Mouse (Mus musculus) embryonic facial prominence, embryonic 10.5 days (tissue): Measurements from ENCODE around the gene Nefh. TPM values are rescaled to one million over a fixed set of nuclear protein-coding genes. Genes with fewer than 3 reads are reported as not detected.

Source experiments
- DNase-seq: peaks from one replicate; pipeline ENCODE4 v3.0.0-alpha.2; 2017; ENCODE audit warnings: low spot score
- H3K27ac ChIP-seq: fragments of 300-500 bp; sonication (generic); replicated peaks from 2 replicates; pipeline ENCODE4 v1.5.1; 2016; ENCODE audit warnings: mild to moderate bottlenecking
- H3K27me3 ChIP-seq: fragments of 300-500 bp; sonication (generic); replicated peaks from 2 replicates; pipeline ENCODE4 v1.6.1; 2016; ENCODE audit warnings: low read depth, mild to moderate bottlenecking; ENCODE audit not compliant: poor library complexity, severe bottlenecking
- H3K36me3 ChIP-seq: fragments of 300-500 bp; sonication (generic); replicated peaks from 2 replicates; pipeline ENCODE4 v1.6.1; 2016; ENCODE audit warnings: mild to moderate bottlenecking, moderate library complexity
- H3K4me1 ChIP-seq: fragments of 300-500 bp; sonication (generic); 2 replicates; pipeline ENCODE4 v1.6.1; 2016
- H3K4me3 ChIP-seq: fragments of 300-500 bp; sonication (generic); 2 replicates; pipeline ENCODE4 v1.5.1; 2016; ENCODE audit warnings: mild to moderate bottlenecking, moderate library complexity
- H3K9me3 ChIP-seq: fragments of 300-500 bp; sonication (generic); 2 replicates; pipeline ENCODE4 v1.6.1; 2016; ENCODE audit warnings: mild to moderate bottlenecking
- WGBS: fragments of 180-500 bp; shearing (Covaris S2); methylation state at CpG from one replicate; pipeline ENCODE4 v1.1.7; 2016; 5-methylcytosine and 5-hydroxymethylcytosine counted together
- polyA plus RNA-seq: library from polyadenylated mRNA; unstranded; fragments of >200 nt; fragmentation: Nextera tagmentation; extraction: Ambion mirVana; gene quantifications from 2 replicates; pipeline ENCODE4 v1.2.1, GENCODE M21; 2016

The Nefh gene
- 0.14 and 0.25 TPM in 2 replicates for polyA plus RNA-seq

DNA sequence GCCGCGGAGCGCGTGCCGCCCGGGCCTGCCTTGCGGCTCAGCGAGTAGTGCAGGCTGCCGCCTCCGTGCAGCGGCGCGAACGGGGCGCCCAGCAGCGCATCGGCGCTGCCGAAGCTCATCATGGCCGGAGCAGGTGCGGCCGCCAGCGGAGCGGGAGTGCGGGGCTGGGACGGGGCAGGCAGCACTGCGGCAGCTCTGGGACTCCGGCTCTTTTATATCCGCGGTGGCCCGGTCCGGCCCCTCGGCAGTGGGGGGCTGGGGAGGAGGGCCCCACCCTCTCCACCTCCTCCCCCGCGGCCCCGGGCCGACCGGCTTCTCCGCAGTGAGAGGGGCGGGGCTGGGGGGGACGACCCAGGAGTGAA, at the start of gene Nefh:
Gene Nefh, minus strand, starts transcription at position 252 of the 362 bp plus-strand sequence.
- DNase-seq: peak; percentile 45
- H3K4me3 ChIP-seq: peak within 1 kb of the TSS; percentile 65
- H3K36me3 ChIP-seq: no peaks in the 10 kb centered on the region
- no peaks in the 10 kb centered on the region for H3K9me3 ChIP-seq
- H3K27me3 ChIP-seq: peaks cover 92% of the 10 kb centered on the region
- H3K27ac ChIP-seq: 0 out of 2 replicates have a peak within 1 kb of the TSS, but pooled peaks have one; percentile 7
- H3K4me1 ChIP-seq: peaks cover 20% of the 10 kb centered on the region
- 2% methylated on average over 41 of the region's 41 CpGs for WGBS

DNA sequence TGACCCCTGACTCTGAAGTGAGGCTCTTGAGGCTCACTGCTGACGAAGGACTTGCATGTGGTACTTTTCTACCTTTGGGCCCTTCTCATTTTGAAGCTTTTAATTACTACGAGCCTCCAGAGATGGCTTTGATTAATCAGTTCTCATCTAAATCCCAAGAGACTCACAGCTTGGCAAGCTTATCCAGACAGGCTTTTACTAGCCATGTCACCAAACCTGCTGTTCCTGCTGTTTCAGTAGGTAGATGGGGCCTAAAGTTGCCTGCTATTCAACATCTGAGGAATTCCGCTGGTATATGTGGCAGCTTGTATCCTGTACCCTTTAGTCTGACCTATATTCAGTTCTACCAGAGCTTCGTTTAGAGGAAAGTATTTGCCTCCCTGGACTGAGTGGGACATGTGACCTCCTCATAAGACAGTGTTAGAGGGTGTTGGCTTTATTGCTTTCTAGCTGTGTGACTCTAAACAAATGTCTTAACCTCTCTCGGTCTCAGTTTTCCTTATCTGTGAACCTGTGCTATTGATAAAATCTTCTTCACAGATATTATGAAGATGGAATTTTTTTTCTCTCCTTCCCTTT, 48.8 kb upstream of the Nefh start:
- no peak overlapping the region for H3K4me3 ChIP-seq
- H3K4me1 ChIP-seq: peaks cover 14% of the 10 kb centered on the region
- no peaks in the 10 kb centered on the region for H3K9me3 ChIP-seq
- no peak for DNase-seq
- no peaks in the 10 kb centered on the region for H3K27me3 ChIP-seq
- H3K27ac ChIP-seq: no peak overlapping the region
- 89% methylated on average over 5 of the region's 5 CpGs for WGBS
- H3K36me3 ChIP-seq: peaks cover 36% of the 10 kb centered on the region

DNA sequence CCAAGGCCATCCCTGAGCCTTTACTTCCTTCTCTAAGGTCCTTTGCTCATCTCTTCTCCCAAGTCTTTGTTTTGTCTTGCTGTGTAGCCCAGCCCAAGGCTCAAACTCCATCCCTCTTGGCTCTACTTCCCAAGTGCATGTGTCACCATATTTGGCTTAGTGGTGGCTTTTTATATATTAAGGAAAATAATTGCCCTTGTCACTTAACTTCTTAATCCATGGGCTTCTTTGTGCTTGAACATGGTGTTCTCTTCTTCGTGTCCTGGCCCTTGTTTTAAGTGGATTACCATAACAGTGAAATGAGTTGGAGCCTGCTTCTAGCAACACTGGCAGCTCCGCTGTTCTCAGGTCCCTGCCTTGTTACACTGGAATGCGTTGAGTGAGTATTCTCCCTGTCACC, 47.8 kb upstream of the Nefh start:
- Histone ChIP-seq H3K4me1 (peaks cover 14% of the 10 kb centered on the region), H3K27ac (no peak overlapping the region), H3K9me3 (no peaks in the 10 kb centered on the region), H3K36me3 (peaks cover 31% of the 10 kb centered on the region), H3K27me3 (no peaks in the 10 kb centered on the region), H3K4me3 (no peak overlapping the region)
- 90% methylated on average over 3 of the region's 3 CpGs for WGBS
- no peak for DNase-seq

DNA sequence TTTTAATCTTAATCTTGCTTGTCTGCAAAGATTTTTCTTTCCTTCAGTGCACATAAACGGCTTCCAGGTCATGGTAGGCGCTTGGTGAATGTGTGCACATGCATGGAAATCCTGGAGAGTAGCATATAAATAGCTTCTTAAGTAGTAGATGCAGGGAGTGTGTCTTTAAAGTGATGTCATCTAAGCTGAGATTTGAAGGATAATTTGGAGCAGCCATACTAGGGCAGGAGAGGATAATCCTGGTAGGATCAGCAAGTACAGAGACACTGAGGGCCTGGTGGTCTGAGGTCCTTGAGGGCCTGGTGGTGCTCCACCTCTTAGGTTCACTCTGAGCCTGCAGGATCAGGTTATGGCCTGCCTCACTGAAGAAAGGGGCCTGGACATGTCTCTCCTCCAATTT, 44.6 kb upstream of the Nefh start:
- H3K4me1 ChIP-seq: peaks cover 6% of the 10 kb centered on the region
- no peak for DNase-seq
- no peak overlapping the region for H3K27ac ChIP-seq
- no peak overlapping the region for H3K4me3 ChIP-seq
- no peaks in the 10 kb centered on the region for H3K9me3 ChIP-seq
- H3K27me3 ChIP-seq: no peaks in the 10 kb centered on the region
- H3K36me3 ChIP-seq: peaks cover 39% of the 10 kb centered on the region
- 87% methylated on average over 2 of the region's 2 CpGs for WGBS

DNA sequence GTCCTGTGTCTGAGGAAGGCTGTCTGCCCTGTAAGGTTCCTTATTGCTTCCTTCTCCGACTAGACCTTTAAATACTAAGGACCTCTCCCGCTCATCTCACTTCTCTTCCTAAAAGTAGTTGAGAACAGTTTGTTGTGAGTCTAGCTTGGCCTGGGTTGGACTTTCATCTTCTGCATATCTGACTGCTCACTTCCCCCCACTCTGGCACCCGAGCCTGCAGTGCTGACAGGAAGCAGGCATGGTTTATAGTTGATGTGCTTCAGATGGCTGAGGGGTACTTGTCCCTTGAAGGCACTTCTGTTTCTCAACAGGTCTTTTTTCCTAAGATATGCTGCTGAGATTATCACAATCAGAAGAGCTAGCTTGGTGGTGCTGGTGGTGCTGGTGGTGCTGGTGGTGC, 41.3 kb upstream of the Nefh start:
- WGBS: 92% methylated on average over 3 of the region's 3 CpGs
- H3K27ac ChIP-seq: no peak overlapping the region
- H3K27me3 ChIP-seq: no peaks in the 10 kb centered on the region
- peaks cover 24% of the 10 kb centered on the region for H3K36me3 ChIP-seq
- H3K9me3 ChIP-seq: no peaks in the 10 kb centered on the region
- no peak overlapping the region for H3K4me3 ChIP-seq
- DNase-seq: no peak
- H3K4me1 ChIP-seq: peaks cover 11% of the 10 kb centered on the region

DNA sequence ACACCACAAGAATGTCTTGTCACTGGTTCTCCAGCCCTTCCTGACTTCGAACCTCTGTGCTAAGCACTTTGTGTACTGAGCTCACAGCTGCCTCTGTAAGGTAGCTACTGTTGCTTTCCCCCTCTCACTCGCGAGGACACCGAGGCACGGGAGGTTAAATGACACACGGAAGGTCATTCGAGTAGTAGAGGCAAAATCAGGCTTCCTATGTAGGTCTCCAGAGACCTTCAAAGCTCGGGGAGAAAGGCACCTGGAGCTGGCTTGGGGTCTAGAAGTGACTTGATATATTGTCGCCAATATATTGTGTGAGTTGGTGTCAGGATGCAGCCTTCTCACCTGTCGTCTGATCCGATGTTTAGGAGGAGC, 39.6 kb upstream of the Nefh start:
- no peak for DNase-seq
- no peaks in the 10 kb centered on the region for H3K9me3 ChIP-seq
- H3K27me3 ChIP-seq: no peaks in the 10 kb centered on the region
- peaks cover 21% of the 10 kb centered on the region for H3K36me3 ChIP-seq
- H3K27ac ChIP-seq: peak overlapping the region; percentile 78; the same call in 1 of the 2 replicates
- 58% methylated on average over 11 of the region's 11 CpGs for WGBS
- H3K4me1 ChIP-seq: peaks cover 15% of the 10 kb centered on the region
- H3K4me3 ChIP-seq: peak overlapping the region; percentile 87

DNA sequence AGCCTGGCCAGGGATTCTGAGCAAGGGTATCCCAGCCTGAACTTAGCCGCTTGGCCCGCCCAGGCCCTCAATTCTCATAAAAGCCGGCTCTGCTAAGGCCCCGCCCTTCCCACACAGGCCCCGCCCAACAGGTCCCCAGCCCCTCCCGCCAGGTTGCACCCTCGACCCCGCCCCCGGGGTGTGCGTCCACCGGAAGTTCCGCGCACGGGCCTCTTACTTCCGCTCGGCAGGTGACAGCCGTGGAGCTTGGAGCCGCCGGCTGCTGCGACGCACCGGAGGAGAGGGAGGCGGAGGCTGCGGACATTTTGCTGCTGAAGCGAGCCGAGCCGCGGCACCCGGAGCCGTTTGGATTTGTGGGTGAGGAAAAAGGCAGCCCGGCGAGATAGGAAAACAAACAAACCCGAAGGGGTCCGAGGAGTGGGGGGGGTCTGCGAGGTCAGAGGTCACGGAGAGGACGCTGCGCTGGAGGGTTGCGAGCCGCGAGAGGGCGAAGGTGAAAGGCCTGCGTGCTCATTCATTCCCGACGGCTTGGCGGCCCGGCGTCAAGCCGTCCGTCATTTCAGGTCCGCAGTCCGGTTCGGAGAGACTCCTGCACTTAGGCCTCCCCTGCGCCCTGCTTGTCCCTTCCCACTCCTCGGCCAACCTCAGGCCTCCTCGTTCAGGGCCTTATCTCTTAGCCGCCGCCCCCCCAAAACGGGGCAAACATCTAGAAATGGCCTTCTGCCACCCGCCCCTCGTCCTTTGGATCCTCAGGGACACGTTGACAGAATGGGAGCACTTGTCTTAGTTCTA, 39.0 kb upstream of the Nefh start, which contains the start of gene Ap1b1:
Gene Ap1b1, plus strand, starts transcription at position 130 of the 792 bp plus-strand sequence.
- Histone ChIP-seq H3K27ac (peak within 1 kb of the TSS; percentile 78), H3K36me3 (peaks cover 21% of the 10 kb centered on the region)

DNA sequence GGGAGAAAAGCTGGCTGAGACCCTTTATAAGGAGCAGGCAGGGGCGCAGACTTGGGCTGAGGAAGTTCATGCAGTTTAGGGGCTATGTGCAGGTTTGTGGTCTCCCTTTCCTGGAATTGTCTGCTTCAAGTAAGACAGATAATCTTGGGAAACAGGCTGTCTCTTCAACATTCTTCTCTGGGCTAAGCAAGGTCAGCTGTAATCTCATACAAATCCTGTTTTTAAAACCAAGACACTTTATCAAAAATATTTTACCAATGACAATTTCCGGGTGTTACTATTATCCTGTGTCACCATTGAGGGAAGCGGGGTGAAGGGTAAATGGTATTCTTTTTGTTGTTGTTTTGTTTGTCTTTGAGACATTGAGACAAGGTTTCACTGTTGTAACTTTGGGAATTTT, 36.9 kb upstream of the Nefh start:
- DNase-seq: no peak
- Histone ChIP-seq H3K27ac (no peak overlapping the region), H3K4me1 (peaks cover 15% of the 10 kb centered on the region), H3K4me3 (no peak overlapping the region), H3K9me3 (no peaks in the 10 kb centered on the region), H3K36me3 (peaks cover 11% of the 10 kb centered on the region), H3K27me3 (no peaks in the 10 kb centered on the region)
- 81% methylated on average over 3 of the region's 3 CpGs for WGBS

More for the DNA sequence above, 39.0 kb upstream of the Nefh start, which contains the start of gene Ap1b1:
- H3K27me3 ChIP-seq: no peaks in the 10 kb centered on the region
- peak; percentile 97 for DNase-seq
- 2% methylated on average over 62 of the region's 62 CpGs for WGBS
- H3K4me1 ChIP-seq: peaks cover 15% of the 10 kb centered on the region
- peak within 1 kb of the TSS; percentile 87 for H3K4me3 ChIP-seq
- H3K9me3 ChIP-seq: no peaks in the 10 kb centered on the region

DNA sequence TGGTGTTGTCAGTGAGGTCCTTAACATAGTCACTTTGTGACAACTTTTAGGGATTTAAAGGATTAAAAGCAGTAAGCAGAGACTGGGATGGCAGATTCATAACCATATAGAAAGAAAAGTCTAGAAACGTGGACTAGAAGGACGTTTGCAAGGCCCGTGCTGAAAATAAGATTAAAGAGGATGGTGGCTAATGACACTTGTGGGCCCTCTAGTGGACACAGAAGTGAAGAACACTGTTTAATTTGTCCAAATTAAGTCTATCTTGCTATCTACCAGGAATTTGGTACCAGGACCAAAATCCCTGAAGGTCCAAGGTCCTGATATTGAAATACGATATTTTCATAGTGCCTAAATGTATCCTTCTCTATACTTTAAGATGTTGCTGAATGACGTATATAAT, 36.4 kb upstream of the Nefh start:
- peaks cover 9% of the 10 kb centered on the region; the same call in 1 of the 2 replicates for H3K36me3 ChIP-seq
- H3K4me3 ChIP-seq: peak overlapping the region; percentile 36; the same call in 1 of the 2 replicates
- WGBS: 4% methylated on average over 5 of the region's 5 CpGs
- no peaks in the 10 kb centered on the region for H3K9me3 ChIP-seq
- no peaks in the 10 kb centered on the region for H3K27me3 ChIP-seq
- peaks cover 15% of the 10 kb centered on the region for H3K4me1 ChIP-seq
- H3K27ac ChIP-seq: no peak overlapping the region; the same call in 1 of the 2 replicates
- DNase-seq: no peak

DNA sequence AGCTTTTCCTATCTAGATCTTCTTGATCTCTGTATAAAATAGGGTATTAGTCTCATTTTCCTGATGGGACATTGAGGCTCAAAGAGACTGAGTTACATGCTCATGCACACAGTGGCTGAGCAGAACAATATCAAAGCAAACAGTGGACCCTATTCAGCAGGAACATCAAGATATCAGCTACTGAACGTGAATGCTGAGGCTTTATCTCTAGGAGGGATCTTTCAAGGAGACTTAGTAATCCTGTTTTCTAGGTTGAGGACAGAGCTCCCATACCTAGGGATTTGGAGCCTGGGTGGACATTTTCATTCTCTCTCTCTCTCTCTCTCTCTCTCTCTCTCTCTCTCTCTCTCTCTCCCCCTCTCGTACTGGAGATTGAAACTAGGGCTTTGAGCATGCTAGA, 35.7 kb upstream of the Nefh start:
- Histone ChIP-seq H3K36me3 (peaks cover 2% of the 10 kb centered on the region; the same call in 1 of the 2 replicates), H3K27ac (no peak overlapping the region), H3K4me1 (peaks cover 15% of the 10 kb centered on the region), H3K9me3 (no peaks in the 10 kb centered on the region), H3K4me3 (no peak overlapping the region), H3K27me3 (no peaks in the 10 kb centered on the region)
- DNase-seq: no peak
- WGBS: 79% methylated on average over 2 of the region's 2 CpGs

DNA sequence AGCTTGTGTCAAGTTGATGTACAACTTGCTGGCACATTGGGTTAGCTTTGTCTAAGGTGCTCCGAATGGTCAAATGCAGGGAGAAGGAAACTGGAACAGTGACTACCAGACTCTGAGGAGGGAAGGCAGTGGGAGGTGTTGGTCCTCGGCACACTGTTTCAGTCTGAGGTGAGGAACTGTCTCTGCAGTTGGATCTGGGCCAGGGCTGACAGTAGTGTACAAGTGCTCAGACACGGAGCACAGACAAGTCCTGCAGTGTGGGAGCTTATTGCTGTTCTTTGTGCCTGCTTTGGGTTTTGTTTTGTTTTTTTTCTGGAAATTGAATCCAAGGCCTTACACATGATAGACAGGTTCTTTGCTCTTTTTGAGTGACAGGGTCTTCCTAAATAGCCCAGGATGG, 35.1 kb upstream of the Nefh start:
- H3K36me3 ChIP-seq: no peaks in the 10 kb centered on the region
- no peak overlapping the region for H3K4me3 ChIP-seq
- H3K9me3 ChIP-seq: no peaks in the 10 kb centered on the region
- H3K27me3 ChIP-seq: no peaks in the 10 kb centered on the region
- no peak for DNase-seq
- H3K4me1 ChIP-seq: peaks cover 14% of the 10 kb centered on the region
- WGBS: 79% methylated on average over 3 of the region's 3 CpGs
- no peak overlapping the region for H3K27ac ChIP-seq

DNA sequence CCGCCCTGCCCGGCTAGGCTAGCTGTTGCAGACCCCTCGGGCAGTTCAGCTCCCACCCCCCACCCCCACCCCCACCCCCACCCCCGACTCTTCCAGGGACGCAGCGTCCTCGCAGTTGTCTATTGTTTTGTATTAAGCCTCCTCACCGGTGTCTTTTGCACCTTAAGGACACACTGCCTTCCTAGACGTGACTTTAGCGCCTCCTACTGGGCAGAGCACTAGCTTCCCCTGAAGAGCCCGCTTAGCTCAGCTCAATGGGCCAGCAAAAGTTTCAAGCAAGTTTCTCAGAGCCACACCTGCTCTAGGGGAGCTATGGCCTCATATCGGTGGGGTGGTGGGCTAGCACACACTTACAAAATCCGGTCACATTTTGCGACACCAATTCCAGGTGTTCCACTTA, 27.8 kb upstream of the Nefh start:
- peak; percentile 76 for DNase-seq
- Histone ChIP-seq H3K36me3 (no peaks in the 10 kb centered on the region), H3K9me3 (no peaks in the 10 kb centered on the region), H3K4me1 (0 out of 2 replicates have a peak, but pooled peaks cover 3% of the 10 kb centered on the region), H3K4me3 (peak overlapping the region; percentile 37; the same call in 1 of the 2 replicates), H3K27me3 (0 out of 2 replicates have a peak, but pooled peaks cover 10% of the 10 kb centered on the region), H3K27ac (no peak overlapping the region)
- WGBS: 5% methylated on average over 14 of the region's 14 CpGs
